Mouse (Mus musculus) c-Kit-positive CD71-positive TER-119-positive erythroid progenitor cells, embryonic 14.5 days (primary cell): ENCODE results near the gene Bend3.

Experiments
- DNase-seq: peaks from one replicate; pipeline ENCODE4 v3.0.0-alpha.2; 2013; ENCODE audit warnings: low spot score

Gene Bend3

GRCm38 (mm10) chr10:43478751-43479435, at the start of gene Bend3:
Gene Bend3 (plus strand): TSS chr10:43478831.
- peak; percentile 24 for DNase-seq

GRCm38 (mm10) chr10:43430606-43431005, 48.0 kb upstream of the Bend3 start:
- DNase-seq: no peak

- no peak for DNase-seq
These were observed 44.3 kb upstream of the Bend3 start for GRCm38 (mm10) chr10:43434326-43434725.

GRCm38 (mm10) chr10:43435757-43436156, 42.9 kb upstream of the Bend3 start:
- DNase-seq: no peak

GRCm38 (mm10) chr10:43439492-43439941, 39.1 kb upstream of the Bend3 start:
- DNase-seq: no peak

- DNase-seq: no peak
These were observed 38.6 kb upstream of the Bend3 start for GRCm38 (mm10) chr10:43440050-43440449.

GRCm38 (mm10) chr10:43440981-43441740, 37.5 kb upstream of the Bend3 start:
- no peak for DNase-seq

- no peak for DNase-seq
These were observed 30.0 kb upstream of the Bend3 start for GRCm38 (mm10) chr10:43448656-43449055.

GRCm38 (mm10) chr10:43451848-43452662, 26.6 kb upstream of the Bend3 start:
- DNase-seq: no peak

- no peak for DNase-seq
These were observed 26.0 kb upstream of the Bend3 start for GRCm38 (mm10) chr10:43452663-43452996.

- no peak for DNase-seq
These were observed 24.4 kb upstream of the Bend3 start for GRCm38 (mm10) chr10:43454219-43454618.

- no peak for DNase-seq
These were observed 24.0 kb upstream of the Bend3 start for GRCm38 (mm10) chr10:43454671-43455070.

GRCm38 (mm10) chr10:43462821-43463220, 15.8 kb upstream of the Bend3 start:
- DNase-seq: no peak

- DNase-seq: no peak
These were observed 15.4 kb upstream of the Bend3 start for GRCm38 (mm10) chr10:43463227-43463626.

GRCm38 (mm10) chr10:43466223-43466622, 12.4 kb upstream of the Bend3 start:
- no peak for DNase-seq

GRCm38 (mm10) chr10:43467659-43468058, 11.0 kb upstream of the Bend3 start:
- DNase-seq: no peak

GRCm38 (mm10) chr10:43468293-43468692, 10.3 kb upstream of the Bend3 start:
- DNase-seq: no peak

GRCm38 (mm10) chr10:43475376-43475775, 3.3 kb upstream of the Bend3 start:
- DNase-seq: no peak

- no peak for DNase-seq
These were observed 1.2 kb upstream of the Bend3 start for GRCm38 (mm10) chr10:43477459-43477858.

- DNase-seq: peak; percentile 48
These were observed 558 bp upstream of the Bend3 start for GRCm38 (mm10) chr10:43477865-43478681.

GRCm38 (mm10) chr10:43479436-43480157, 966 bp downstream of the Bend3 start:
- peak; percentile 80 for DNase-seq
